Mouse (Mus musculus) cortical plate, adult 2 months (tissue): ENCODE measurements around the gene Obox8. TPM values are rescaled to one million over a fixed set of nuclear protein-coding genes. Genes with fewer than 3 reads are reported as not detected.

Source experiments
- H3K27ac ChIP-seq: fragments of 200-500 bp; 2 replicates; pipeline ENCODE4 v1.5.1; 2012; ENCODE audit warnings: low read length, control low read depth, inconsistent platforms; ENCODE audit not compliant: insufficient read depth
- H3K4me1 ChIP-seq: fragments of 200-500 bp; 2 replicates; pipeline ENCODE4 v1.6.1; 2011; ENCODE audit warnings: low read length; ENCODE audit not compliant: control insufficient read depth, insufficient read depth
- H3K4me3 ChIP-seq: fragments of 200-500 bp; 2 replicates; pipeline ENCODE4 v1.5.1; 2011; ENCODE audit warnings: mild to moderate bottlenecking, low read length, control low read depth; ENCODE audit not compliant: insufficient read depth
- CTCF ChIP-seq: fragments of 200-500 bp; IDR thresholded peaks from 2 replicates; pipeline ENCODE4 v1.5.1; 2011; ENCODE audit warnings: mild to moderate bottlenecking, control low read depth, low read length; ENCODE audit not compliant: insufficient read depth; ENCODE audit errors: extremely low read depth
- POLR2A ChIP-seq: fragments of 200-500 bp; IDR thresholded peaks from 2 replicates; pipeline ENCODE4 v1.6.1; 2011; ENCODE audit warnings: mild to moderate bottlenecking, low read length, control low read depth; ENCODE audit not compliant: insufficient read depth; ENCODE audit errors: extremely low read depth
- polyA plus RNA-seq: library from polyadenylated mRNA; depleted of rRNA; stranded (reverse); fragments of >200 nt; gene quantifications from 2 replicates; pipeline ENCODE4 v1.2.3, GENCODE M21; 2012; rRNA removed

Obox8 gene
- not detected in 2 replicates for polyA plus RNA-seq

DNA sequence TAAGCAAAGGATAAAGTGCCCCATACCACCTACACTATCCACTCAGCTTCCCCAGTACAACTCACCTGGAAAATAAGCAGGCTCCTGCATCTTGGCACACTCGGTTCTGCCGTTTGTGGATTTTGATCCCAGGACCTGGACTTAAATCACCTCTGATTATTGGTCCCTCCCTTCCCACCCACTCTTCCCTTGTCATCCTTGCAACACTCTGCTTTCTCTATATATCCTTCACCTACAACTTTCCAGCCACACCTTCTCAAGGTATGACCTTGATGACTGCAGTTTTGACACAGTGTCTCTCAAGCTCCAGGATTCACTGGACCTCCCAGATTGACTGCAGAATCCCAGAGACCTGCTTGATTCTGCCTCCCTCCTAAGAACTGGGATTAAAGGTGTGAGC lies at the start of gene Obox8:
Obox8 (minus strand) TSS at position 101 of the 400 bp plus-strand sequence.
- Histone ChIP-seq H3K27ac (no peak within 1 kb of the TSS), H3K4me1 (no peaks in the 10 kb centered on the region), H3K4me3 (no peak within 1 kb of the TSS)
- TF ChIP-seq CTCF (no peak), POLR2A (no peak)

DNA sequence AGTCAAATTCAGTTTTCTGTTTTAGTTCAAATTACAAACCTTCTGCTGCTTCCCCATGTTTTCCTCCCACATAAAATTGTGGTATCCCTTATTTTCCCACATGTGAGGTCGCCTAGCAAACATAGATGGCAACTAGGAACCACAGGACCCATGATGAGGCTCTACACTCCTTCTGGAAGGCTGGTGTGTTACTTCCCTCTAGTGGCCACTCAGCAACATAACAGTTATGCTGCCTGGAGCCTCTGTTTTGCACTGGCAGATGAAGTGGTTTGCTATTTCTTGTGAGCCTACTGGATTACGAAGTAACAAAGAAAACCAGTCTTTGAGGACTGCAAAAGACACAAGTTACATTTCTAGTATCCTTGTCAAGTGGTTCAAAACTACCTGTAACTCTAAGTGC lies 16.1 kb downstream of the Obox8 start:
- no peaks in the 10 kb centered on the region for H3K4me1 ChIP-seq
- TF ChIP-seq CTCF (peak; percentile 38; the same call in 1 of the 2 replicates), POLR2A (no peak)
- no peak overlapping the region for H3K4me3 ChIP-seq
- no peak overlapping the region for H3K27ac ChIP-seq

DNA sequence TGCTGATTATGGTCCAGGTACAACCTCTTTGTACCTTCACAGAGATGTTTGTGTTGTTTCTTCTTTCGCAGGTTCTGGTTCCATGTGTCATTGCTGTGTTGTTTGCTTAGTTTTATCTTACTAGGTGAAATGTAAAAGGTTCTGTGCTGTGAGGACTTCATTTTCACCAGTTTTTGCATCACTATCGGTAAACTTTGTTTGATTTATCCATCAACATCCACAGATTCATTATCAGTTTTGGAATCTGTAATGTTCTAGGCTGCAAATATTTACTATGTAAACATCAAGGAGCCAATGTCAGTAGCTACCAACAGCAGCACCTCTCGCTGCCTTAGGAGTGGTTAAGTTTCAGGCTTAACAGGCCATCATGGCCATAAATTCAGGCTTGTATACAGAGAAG lies 24.7 kb downstream of the Obox8 start:
- H3K4me1 ChIP-seq = no peaks in the 10 kb centered on the region
- H3K27ac ChIP-seq = no peak overlapping the region
- no peak overlapping the region for H3K4me3 ChIP-seq

DNA sequence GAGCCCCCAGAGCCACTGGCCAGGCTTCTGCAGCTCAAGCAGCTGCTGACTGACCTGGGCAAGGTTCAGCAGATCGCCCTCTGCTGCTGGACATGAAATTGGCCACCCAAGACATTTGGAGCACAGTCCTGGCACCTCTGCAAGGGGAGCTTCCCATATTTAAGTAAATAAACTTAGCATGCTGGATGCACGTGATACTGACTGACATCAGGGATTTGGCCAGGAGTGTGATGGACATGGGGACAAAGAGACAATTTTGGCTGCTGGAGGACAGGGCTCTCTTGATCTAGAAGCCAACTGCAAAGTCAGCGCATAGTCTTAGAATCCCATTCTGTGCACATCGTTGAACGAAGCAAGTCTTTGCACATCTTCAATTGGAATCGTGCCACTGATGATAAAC lies 25.8 kb downstream of the Obox8 start:
- no peaks in the 10 kb centered on the region for H3K4me1 ChIP-seq
- TF ChIP-seq POLR2A = no peak
- no peak for TF ChIP-seq CTCF
- H3K27ac ChIP-seq = no peak overlapping the region
- no peak overlapping the region for H3K4me3 ChIP-seq

More for the DNA sequence above, 24.7 kb downstream of the Obox8 start:
- TF ChIP-seq POLR2A (no peak), CTCF (no peak)

Other genes starting within 250 kb of the Obox8 start
- not detected in 2 replicates for gene Sult2a3, start 210.5 kb downstream of the Obox8 start, polyA plus RNA-seq
- gene Sult2a6, start 78.7 kb downstream of the Obox8 start, polyA plus RNA-seq = not detected in 2 replicates
- gene Sult2a8, start 113.2 kb upstream of the Obox8 start, polyA plus RNA-seq = not detected in 2 replicates
- not detected in 2 replicates for gene Sult2a7, start 160.7 kb upstream of the Obox8 start, polyA plus RNA-seq
- gene Vmn1r90, start 229.9 kb upstream of the Obox8 start, polyA plus RNA-seq = 0.38 and 0.44 TPM in 2 replicates